Mouse (Mus musculus) bone marrow, adult 2 months (tissue): ENCODE measurements around the gene Nktr. TPM values are rescaled to one million over a fixed set of nuclear protein-coding genes. Genes with fewer than 3 reads are reported as not detected.

ENCODE experiments used
- H3K27ac ChIP-seq: fragments of 200-500 bp; 2 replicates; pipeline ENCODE4 v1.5.1; 2012; ENCODE audit warnings: low read depth, mild to moderate bottlenecking, control low read depth, inconsistent platforms, low read length; ENCODE audit not compliant: control insufficient read depth, poor library complexity, insufficient read depth
- H3K4me1 ChIP-seq: fragments of 200-500 bp; 2 replicates; pipeline ENCODE4 v1.6.1; 2011; ENCODE audit warnings: low read length; ENCODE audit not compliant: control insufficient read depth, insufficient read depth
- H3K4me3 ChIP-seq: fragments of 200-500 bp; replicated peaks from 2 replicates; pipeline ENCODE3; 2011; ENCODE audit warnings: mild to moderate bottlenecking, low read depth, low read length, control low read depth; ENCODE audit not compliant: control insufficient read depth
- CTCF ChIP-seq: fragments of 200-500 bp; IDR thresholded peaks from 2 replicates; pipeline ENCODE4 v1.5.1; 2011; ENCODE audit warnings: low read length, control low read depth; ENCODE audit not compliant: control insufficient read depth, insufficient read depth
- POLR2A ChIP-seq: fragments of 200-500 bp; IDR thresholded peaks from 2 replicates; pipeline ENCODE4 v1.6.1; 2011; ENCODE audit warnings: low read depth, mild to moderate bottlenecking, control low read depth, low read length, borderline replicate concordance; ENCODE audit not compliant: control insufficient read depth
- WGBS: fragments of 180-500 bp; shearing (Covaris S2); methylation state at CpG from one replicate; pipeline ENCODE4 v1.1.7; 2018; 5-methylcytosine and 5-hydroxymethylcytosine counted together
- polyA plus RNA-seq: library from polyadenylated mRNA; stranded (reverse); fragments of >200 nt; gene quantifications from 2 replicates; pipeline ENCODE4 v1.2.4, GENCODE M21; 2011; ENCODE audit warnings: low replicate concordance; ENCODE audit not compliant: missing spikeins, insufficient read depth, insufficient read length

Nktr gene
- polyA plus RNA-seq, 1 experiment: 50.9 TPM

DNA sequence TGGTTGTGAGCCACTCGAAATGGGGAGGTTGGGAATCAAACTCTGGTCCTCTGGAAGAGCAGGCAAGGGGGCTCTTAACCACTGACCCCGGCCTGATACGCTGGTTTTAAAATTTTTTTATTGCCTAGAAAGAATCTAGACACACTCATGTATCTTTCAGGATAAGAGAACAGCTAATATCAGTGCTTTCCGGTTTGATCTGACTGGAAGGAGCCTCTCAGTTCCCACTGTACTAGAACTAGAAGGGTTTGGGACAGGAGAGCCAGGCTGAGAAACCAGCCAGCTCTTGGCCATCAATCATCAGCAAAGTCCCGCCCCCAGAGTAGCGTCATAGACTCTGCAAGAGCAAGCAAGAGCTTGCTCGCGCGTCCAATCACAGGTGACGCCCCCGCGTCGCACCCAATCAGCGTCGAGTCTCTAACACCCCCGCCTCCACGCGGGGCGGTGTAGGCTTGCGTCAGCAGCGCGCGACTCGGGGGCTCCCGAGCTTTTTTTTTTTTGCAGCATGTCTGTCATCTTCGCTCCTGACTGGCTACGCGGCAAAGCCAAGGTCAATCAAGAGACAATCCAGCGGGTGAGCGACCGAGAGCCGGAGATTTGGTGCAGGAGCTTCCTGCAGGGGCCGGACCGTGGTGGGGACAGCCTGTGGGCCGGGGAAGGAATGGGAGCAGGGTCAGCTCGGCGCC lies 8.9 kb upstream of the Nktr start, which contains the start of gene Ss18l2:
Gene Ss18l2 (plus strand): TSS at position 432 of the 686 bp plus-strand sequence.
- WGBS: 4% methylated on average over 37 of the region's 37 CpGs
- no peak for TF ChIP-seq POLR2A
- TF ChIP-seq CTCF: no peak
- Histone ChIP-seq H3K4me3 (peak within 1 kb of the TSS; percentile 93), H3K4me1 (peaks cover 2% of the 10 kb centered on the region), H3K27ac (peak within 1 kb of the TSS; percentile 81)

DNA sequence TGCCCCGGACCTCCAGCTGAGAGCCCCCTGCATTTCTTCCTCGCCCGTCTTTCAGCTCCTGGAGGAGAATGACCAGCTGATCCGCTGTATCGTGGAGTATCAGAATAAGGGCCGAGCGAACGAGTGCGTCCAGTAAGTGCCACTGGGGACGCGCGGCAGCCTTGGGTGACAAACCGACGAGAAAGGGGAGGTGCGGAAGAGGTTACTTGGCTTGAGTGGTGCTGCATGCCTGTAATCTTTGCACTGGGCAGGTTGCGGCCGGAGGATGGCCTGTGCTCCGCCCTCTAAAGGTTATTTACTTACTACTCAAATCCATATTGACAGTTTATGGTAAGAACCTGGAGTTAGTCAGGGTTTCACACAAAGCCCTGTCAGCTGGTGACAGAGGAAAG lies 8.4 kb upstream of the Nktr start:
- Histone ChIP-seq H3K4me1 (peaks cover 2% of the 10 kb centered on the region), H3K4me3 (peak overlapping the region; percentile 93), H3K27ac (peak overlapping the region; percentile 81)
- WGBS: under 1% methylated on average over 18 of the region's 18 CpGs
- peak; percentile 34; the same call in 1 of the 2 replicates for TF ChIP-seq POLR2A
- no peak for TF ChIP-seq CTCF

DNA sequence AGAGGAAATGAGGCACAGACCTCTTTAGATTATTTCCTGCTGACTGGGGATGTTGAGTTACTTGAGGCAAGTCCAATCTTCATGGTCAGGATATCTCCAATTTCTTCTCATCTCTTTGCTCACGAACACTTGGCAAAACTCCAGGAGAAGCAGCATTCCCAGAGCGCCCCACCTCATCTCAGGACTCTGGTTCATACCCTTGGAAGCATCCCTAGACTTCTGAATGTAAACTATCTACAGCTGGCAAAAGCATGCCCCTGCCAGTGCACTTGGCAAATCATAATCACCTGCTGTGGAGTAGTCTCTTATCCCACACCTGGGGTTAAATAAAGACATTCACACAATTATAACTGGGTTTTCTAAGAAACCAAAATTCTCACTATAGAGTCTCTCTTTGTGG lies 1.9 kb upstream of the Nktr start:
- Histone ChIP-seq H3K4me3 (no peak overlapping the region), H3K27ac (no peak overlapping the region), H3K4me1 (peaks cover 1% of the 10 kb centered on the region; the same call in 1 of the 2 replicates)
- 85% methylated on average over 2 of the region's 2 CpGs for WGBS
- TF ChIP-seq POLR2A (no peak), CTCF (no peak)

DNA sequence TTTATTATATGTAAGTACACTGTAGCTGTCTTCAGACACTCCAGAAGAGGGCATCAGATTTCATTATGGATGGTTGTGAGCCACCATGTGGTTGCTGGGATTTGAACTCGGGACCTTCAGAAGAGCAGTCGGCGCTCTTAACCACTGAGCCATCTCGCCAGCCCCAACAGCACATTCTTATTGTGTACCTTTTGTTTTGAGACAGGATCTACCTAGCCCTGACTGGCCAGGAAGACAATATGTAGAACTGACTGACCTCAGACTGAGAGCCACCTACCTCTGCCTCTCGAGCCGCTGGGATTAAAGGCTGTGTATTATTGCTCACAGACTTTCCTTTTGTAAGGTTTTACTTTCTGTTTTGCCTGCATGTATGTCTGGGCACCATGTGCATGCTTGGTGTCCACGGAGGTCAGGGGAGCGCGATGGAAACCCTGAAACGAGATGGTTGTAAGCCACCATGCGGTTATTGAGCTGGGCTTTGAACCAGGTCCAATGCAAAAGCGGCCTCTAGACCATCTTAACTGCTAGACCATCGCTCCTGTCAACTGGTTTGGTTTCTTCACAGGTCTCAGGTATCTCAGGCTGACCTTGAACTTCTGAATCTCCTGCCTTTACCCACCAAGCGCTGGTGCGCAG lies 781 bp upstream of the Nktr start:
- WGBS: 63% methylated on average over 15 of the region's 15 CpGs
- TF ChIP-seq CTCF (no peak), POLR2A (no peak)
- Histone ChIP-seq H3K4me1 (peaks cover 1% of the 10 kb centered on the region; the same call in 1 of the 2 replicates), H3K4me3 (peak overlapping the region; percentile 95), H3K27ac (peak overlapping the region; percentile 75)

DNA sequence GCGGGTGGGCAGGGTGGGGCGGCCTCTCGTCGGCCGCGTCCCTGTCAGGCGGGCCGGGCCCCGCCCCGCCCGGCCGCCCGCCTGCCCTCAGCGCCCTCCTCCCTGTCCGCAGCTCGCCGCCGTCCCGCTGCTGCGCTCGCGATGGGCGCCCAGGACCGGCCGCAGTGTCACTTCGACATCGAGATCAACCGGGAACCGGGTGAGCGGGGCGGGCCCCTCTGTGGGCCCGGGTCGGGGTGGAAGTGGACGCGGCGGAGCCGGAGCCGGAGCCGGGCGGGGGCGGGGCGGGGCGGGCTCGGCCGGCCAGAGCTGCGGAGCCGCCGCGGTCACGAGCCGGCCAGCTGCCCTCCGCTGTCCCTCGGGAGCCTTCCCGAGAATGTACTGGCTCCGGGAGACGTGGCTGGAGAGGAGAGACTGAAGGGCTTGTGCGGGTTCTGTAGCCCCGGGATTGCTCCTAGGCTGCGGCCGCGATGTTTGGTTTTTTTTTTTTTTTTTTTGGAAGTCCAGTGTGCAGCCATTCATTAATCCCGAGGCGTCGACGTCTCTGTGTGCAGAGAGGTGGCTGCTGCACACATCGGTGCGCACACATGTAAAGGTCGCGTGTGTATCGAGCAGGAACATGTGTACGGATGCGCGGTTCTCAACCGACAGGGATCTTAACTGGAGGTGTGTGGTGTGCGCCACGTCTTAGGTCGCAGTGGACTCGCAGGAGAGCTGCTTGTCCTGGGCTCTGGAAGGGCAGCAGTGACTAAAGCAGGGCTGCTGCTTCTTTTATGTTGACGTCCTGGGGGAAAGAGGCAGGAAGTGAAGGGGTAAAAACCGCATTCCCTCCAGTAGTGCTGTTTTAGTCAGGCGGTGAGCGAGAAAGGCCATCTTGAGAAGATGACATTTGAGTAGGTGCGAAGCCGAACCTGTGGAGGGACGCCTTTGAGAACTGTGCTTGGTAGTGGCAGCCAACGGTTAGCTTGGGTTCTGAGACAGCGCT lies 670 bp downstream of the Nktr start:
- TF ChIP-seq POLR2A (no peak), CTCF (no peak)
- Histone ChIP-seq H3K4me3 (peak overlapping the region; percentile 95), H3K4me1 (peaks cover 1% of the 10 kb centered on the region; the same call in 1 of the 2 replicates), H3K27ac (peak overlapping the region; percentile 75)
- WGBS: under 1% methylated on average over 81 of the region's 87 CpGs

DNA sequence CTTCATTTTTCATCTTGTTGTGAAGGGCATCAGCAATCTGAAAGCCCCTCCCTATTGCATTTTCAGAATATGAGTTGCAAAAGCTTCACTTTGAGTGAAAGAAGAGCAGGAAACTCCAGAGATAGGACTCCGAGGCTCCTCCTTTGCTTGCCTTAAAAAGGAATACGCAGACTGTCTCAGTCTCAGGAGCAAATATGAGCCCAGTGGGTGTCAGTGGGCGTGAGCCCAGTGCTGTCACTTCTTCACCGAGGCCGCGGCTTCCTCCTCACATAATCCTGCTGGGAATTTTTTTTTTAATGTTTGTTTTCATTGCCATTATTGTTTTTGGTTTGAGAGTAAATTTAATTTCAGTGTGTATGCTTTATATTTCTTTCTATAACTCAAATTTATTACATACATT lies 21.5 kb downstream of the Nktr start:
- H3K27ac ChIP-seq: no peak overlapping the region
- H3K4me3 ChIP-seq: no peak overlapping the region
- no peak for TF ChIP-seq CTCF
- TF ChIP-seq POLR2A: no peak
- no peaks in the 10 kb centered on the region for H3K4me1 ChIP-seq
- WGBS: 92% methylated on average over 6 of the region's 6 CpGs

DNA sequence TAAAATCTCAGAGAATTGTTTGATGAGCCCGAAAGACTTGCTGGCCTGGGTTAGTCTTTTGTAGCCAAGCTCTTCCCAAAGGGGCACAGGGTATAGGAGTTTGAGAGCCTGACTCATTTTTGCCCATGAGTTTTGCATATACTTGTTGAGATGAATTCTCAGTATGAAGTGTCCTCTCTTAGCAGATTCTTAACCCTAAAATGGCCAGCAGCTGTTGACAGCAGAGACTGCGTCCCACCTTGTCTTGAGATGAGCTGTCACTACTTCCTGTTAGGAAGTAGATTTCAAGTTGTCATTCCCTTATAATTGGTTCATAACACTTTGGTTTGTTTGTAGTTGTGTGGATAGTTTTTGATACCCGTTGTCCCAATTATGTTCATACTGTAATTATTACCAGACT lies 22.2 kb downstream of the Nktr start:
- Histone ChIP-seq H3K27ac (no peak overlapping the region), H3K4me3 (no peak overlapping the region), H3K4me1 (no peaks in the 10 kb centered on the region)
- TF ChIP-seq CTCF: no peak
- no peak for TF ChIP-seq POLR2A
- WGBS: 90% methylated on average over 3 of the region's 3 CpGs
